Mouse (Mus musculus): ENCODE results near the gene Dnaic1. TPM values are rescaled to one million over a fixed set of nuclear protein-coding genes. Genes with fewer than 3 reads are reported as not detected.

The Dnaic1 gene
- total RNA-seq (2021): 1 to 10 TPM; 7.2 to 8.0 TPM

- DNase-seq (ENCODE audit: low spot score in 2 of 2): peak; percentile 99 to 100
- intact Hi-C loops (cut with DNase I): loop anchor here (2.0 to 5.0 kb wide), 3 partner anchors 47 to 143 kb away; partner anchors contain the start of gene Rpp25l
Measured at GRCm38 (mm10) chr4:41569411-41569885, at the start of gene Dnaic1, which contains the start of gene Fam219a. Dnaic1 (plus strand) TSS chr4:41569775. Fam219a (minus strand) TSS chr4:41569538.

- no peak for DNase-seq (ENCODE audit: low spot score in 2 of 2)
- intact Hi-C loops (cut with DNase I): loop anchor here (5.0 kb wide), 1 partner anchor 47 kb away; the partner anchor contains the start of genes Dnaic1 and Fam219a
Measured at GRCm38 (mm10) chr4:41520641-41521040, 48.9 kb upstream of the Dnaic1 start.

GRCm38 (mm10) chr4:41522136-41522535 lies 47.4 kb upstream of the Dnaic1 start:
- DNase-seq (ENCODE audit: low spot score in 2 of 2): no peak
- intact Hi-C loops (cut with DNase I): loop anchor here (5.0 kb wide), 1 partner anchor 45 kb away; the partner anchor contains the start of genes Dnaic1 and Fam219a

GRCm38 (mm10) chr4:41522788-41523187 lies 46.8 kb upstream of the Dnaic1 start:
- intact Hi-C loops (cut with DNase I): loop anchor here (5.0 kb wide), 1 partner anchor 45 kb away; the partner anchor contains the start of genes Dnaic1 and Fam219a
- peak; percentile 68 to 70 for DNase-seq (ENCODE audit: low spot score in 2 of 2)

GRCm38 (mm10) chr4:41523839-41524238 lies 45.7 kb upstream of the Dnaic1 start:
- DNase-seq (ENCODE audit: low spot score in 2 of 2): no peak
- intact Hi-C loops (cut with DNase I): loop anchor here (2.0 to 5.0 kb wide), 2 partner anchors 43 to 91 kb away; partner anchors contain the start of genes Dnaic1 and Fam219a

- intact Hi-C loops (cut with DNase I): loop anchor here (2.0 to 5.0 kb wide), 2 partner anchors 42 to 90 kb away; partner anchors contain the start of genes Dnaic1 and Fam219a
- DNase-seq (ENCODE audit: low spot score in 2 of 2): no peak
Measured at GRCm38 (mm10) chr4:41524829-41525228, 44.7 kb upstream of the Dnaic1 start.

GRCm38 (mm10) chr4:41526553-41526952 lies 43.0 kb upstream of the Dnaic1 start:
- intact Hi-C loops (cut with DNase I): no loop called here
- no peak for DNase-seq (ENCODE audit: low spot score in 2 of 2)

- DNase-seq (ENCODE audit: low spot score in 2 of 2): no peak
- intact Hi-C loops (cut with DNase I): no loop called here
Measured at GRCm38 (mm10) chr4:41527076-41527475, 42.5 kb upstream of the Dnaic1 start.

GRCm38 (mm10) chr4:41527996-41528395 lies 41.6 kb upstream of the Dnaic1 start:
- intact Hi-C loops (cut with DNase I): no loop called here
- no peak for DNase-seq (ENCODE audit: low spot score in 2 of 2)

GRCm38 (mm10) chr4:41532420-41532819 lies 37.2 kb upstream of the Dnaic1 start:
- DNase-seq (ENCODE audit: low spot score in 2 of 2): no peak
- intact Hi-C loops (cut with DNase I): no loop called here

- intact Hi-C loops (cut with DNase I): no loop called here
- DNase-seq (ENCODE audit: low spot score in 2 of 2): no peak
Measured at GRCm38 (mm10) chr4:41534866-41535265, 34.7 kb upstream of the Dnaic1 start.

- intact Hi-C loops (cut with DNase I): no loop called here
- DNase-seq (ENCODE audit: low spot score in 2 of 2): no peak
Measured at GRCm38 (mm10) chr4:41542136-41542535, 27.4 kb upstream of the Dnaic1 start.

- intact Hi-C loops (cut with DNase I): no loop called here
- DNase-seq (ENCODE audit: low spot score in 2 of 2): peak in 1 of 2 experiments; percentile 39
Measured at GRCm38 (mm10) chr4:41545985-41546384, 23.6 kb upstream of the Dnaic1 start.

- no peak for DNase-seq (ENCODE audit: low spot score in 2 of 2)
- intact Hi-C loops (cut with DNase I): no loop called here
Measured at GRCm38 (mm10) chr4:41547086-41547485, 22.5 kb upstream of the Dnaic1 start.

GRCm38 (mm10) chr4:41552529-41552928 lies 17.0 kb upstream of the Dnaic1 start:
- intact Hi-C loops (cut with DNase I): loop anchor here (2.0 to 5.0 kb wide), 2 partner anchors 62 to 100 kb away; no protein-coding TSS in a partner anchor
- peak; percentile 68 to 75 for DNase-seq (ENCODE audit: low spot score in 2 of 2)

GRCm38 (mm10) chr4:41553116-41553515 lies 16.5 kb upstream of the Dnaic1 start:
- no peak for DNase-seq (ENCODE audit: low spot score in 2 of 2)
- intact Hi-C loops (cut with DNase I): loop anchor here (2.0 to 5.0 kb wide), 2 partner anchors 62 to 99 kb away; no protein-coding TSS in a partner anchor

- DNase-seq (ENCODE audit: low spot score in 2 of 2): no peak
- intact Hi-C loops (cut with DNase I): loop anchor here (5.0 kb wide), 2 partner anchors 97 to 152 kb away; no protein-coding TSS in a partner anchor
Measured at GRCm38 (mm10) chr4:41554994-41555663, 14.4 kb upstream of the Dnaic1 start.

- intact Hi-C loops (cut with DNase I): loop anchor here (2.0 to 5.0 kb wide), 2 partner anchors 86 to 151 kb away; no protein-coding TSS in a partner anchor
- DNase-seq (ENCODE audit: low spot score in 2 of 2): no peak
Measured at GRCm38 (mm10) chr4:41556311-41556953, 13.1 kb upstream of the Dnaic1 start.

- DNase-seq (ENCODE audit: low spot score in 2 of 2): peak in 1 of 2 experiments; percentile 66
- intact Hi-C loops (cut with DNase I): loop anchor here (2.0 to 5.0 kb wide), 2 partner anchors 86 to 150 kb away; no protein-coding TSS in a partner anchor
Measured at GRCm38 (mm10) chr4:41557092-41557491, 12.5 kb upstream of the Dnaic1 start.

GRCm38 (mm10) chr4:41563297-41563696 lies 6.3 kb upstream of the Dnaic1 start:
- intact Hi-C loops (cut with DNase I): no loop called here
- DNase-seq (ENCODE audit: low spot score in 2 of 2): no peak
